Mouse (Mus musculus) ovary, postnatal 10 days (tissue): ENCODE measurements at regions not wholly inside any gene's neighbourhood (a gene's known extent, or its start where the extent isn't known, plus 50 kb on each side); places are given as distances from the start of the nearest gene placed in this dataset.
A peak's percentile ranks its signal among the peaks of the same experiment; 100 is the strongest.

ENCODE experiments used
- DNase-seq: peaks from one replicate; pipeline ENCODE4 v3.0.0; 2022; ENCODE audit warnings: low spot score

GRCm38 (mm10) chr13:55954346-55954745 lies 118.4 kb upstream of the Pitx1 start:
- DNase-seq, result no peak

DNA sequence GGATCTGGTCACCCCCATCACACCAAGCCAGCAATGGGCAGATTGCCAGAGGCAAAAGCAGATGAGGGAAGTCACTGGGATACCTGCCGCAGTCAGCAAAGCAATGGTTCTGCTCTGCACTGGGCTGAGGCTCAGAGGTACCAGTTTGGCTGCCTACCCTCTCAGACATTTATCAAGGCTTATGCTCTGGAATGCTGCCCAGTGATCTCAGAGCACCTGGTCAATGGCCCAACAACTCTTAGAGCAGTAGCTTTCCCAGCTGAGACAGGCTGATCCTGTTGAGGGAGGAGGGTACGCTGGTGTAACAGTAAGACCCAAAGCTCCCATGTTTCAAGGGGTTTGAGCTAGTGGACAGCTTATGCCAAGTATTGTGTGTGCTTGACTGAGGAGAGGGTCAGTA lies 117.4 kb upstream of the Pitx1 start:
- no peak for DNase-seq

DNA sequence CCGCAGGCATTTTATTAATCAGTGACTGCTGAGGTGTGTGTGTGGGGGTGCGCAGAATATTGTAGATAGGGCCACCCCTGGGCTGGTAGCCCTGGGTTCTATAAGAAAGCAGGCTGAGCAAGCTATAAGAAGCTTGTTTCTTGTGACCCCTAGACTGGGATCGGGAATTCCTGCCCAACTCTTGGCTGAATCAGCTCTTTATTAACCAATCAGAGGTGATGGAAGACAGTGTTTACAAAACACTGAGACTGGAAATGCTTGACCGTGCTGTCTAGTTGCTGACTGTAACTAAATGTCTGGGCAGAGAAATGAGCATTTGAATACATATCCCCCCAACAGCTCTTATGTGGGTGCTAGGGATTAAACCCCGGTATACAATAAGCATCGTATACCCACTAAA lies 114.8 kb upstream of the Pitx1 start:
- DNase-seq, result no peak

GRCm38 (mm10) chr13:55948591-55948990 lies 112.6 kb upstream of the Pitx1 start:
- no peak for DNase-seq

DNA sequence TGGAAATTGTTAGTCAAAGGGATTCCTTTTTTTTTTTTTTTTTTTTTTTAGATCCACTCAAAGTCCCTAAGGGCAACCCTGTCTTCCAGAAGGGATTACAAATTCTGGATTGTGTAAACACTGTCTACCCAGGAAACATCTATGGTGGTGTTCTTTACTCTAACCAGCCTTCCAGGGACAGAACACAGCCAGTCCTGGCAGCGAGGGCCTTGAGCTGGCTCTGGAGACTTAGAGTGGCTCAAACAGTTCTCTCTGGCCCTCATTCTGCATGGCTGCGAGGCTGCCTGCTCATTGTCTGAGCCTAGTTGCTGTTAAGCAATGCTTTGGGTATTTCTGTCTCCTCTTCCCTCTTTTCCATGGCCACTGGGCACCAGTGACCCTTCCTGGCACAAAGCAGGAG lies 112.2 kb upstream of the Pitx1 start:
- DNase-seq, result no peak

DNA sequence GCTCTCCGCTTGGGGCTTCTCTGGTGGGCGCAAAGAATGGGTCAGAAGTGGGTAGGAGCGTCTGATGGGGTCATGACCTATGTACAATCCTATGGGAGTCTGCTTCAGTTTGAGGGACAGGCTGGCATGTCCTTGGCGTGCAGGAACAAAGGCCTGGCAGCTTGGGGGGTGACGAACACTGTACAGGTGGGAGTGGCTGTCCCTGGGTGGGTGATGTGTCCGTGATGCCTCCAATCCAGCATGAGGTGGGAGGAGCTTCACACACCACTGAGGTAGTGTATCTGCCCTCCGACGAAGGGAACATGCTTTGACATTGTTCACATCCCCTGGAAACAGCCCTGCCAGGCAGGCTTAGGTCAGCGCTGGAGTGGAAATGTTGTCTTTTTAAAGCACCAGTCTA lies 101.4 kb upstream of the Pitx1 start:
- DNase-seq, result no peak

GRCm38 (mm10) chr13:55937000-55937399 lies 101.0 kb upstream of the Pitx1 start:
- DNase-seq, result no peak

DNA sequence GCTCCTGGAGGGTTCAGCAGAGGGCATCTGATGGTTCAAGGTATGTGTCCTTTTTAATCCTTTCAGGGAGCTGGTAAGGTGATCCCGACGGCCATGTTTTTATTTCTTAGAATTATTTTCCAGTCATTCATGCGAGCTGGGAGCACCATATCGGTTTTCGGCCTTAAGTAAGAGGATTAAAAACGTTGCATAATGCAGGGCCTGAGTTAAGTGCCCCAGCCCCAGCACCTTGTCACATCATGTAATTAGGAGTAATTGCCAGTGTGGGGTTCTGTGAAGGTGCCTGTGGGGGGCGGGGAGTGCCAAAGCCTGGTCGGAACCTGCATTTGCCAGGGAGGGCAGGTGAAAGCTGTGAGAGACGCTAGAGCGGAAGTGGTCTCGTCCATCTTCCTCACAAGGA lies 94.6 kb upstream of the Pitx1 start:
- DNase-seq, result no peak

GRCm38 (mm10) chr13:55929814-55930213 lies 93.8 kb upstream of the Pitx1 start:
- DNase-seq, result no peak

- no peak for DNase-seq
Observed at GRCm38 (mm10) chr13:55923505-55924136, 87.6 kb upstream of the Pitx1 start.

- no peak for DNase-seq
Observed at GRCm38 (mm10) chr13:55917316-55917715, 81.3 kb upstream of the Pitx1 start.

DNA sequence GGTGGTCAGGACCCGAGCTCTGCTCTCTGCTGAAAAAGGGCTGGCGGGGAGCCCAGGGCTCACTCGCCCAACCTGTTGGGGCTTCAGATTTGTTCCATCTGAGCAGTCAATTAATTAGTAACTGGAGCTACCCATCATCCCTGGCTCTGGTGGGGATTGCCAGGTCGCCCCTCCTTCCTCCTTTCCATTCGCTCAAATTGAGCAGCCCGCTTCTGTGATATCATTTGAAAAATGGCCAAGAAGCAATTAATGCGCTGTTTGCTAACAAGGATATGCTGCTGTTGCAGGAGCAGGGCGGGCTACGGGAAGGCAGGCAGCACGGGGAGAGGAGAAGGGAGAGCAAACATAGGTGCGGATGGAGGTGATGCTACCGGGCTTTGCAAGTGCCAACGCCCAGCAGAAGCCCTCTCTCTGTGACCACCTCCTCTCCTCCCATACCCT lies 76.3 kb upstream of the Pitx1 start:
- peak; percentile 22 for DNase-seq

GRCm38 (mm10) chr13:55909941-55910340 lies 73.9 kb upstream of the Pitx1 start:
- DNase-seq, result no peak

GRCm38 (mm10) chr13:55904884-55905283 lies 68.9 kb upstream of the Pitx1 start:
- DNase-seq, result no peak

DNA sequence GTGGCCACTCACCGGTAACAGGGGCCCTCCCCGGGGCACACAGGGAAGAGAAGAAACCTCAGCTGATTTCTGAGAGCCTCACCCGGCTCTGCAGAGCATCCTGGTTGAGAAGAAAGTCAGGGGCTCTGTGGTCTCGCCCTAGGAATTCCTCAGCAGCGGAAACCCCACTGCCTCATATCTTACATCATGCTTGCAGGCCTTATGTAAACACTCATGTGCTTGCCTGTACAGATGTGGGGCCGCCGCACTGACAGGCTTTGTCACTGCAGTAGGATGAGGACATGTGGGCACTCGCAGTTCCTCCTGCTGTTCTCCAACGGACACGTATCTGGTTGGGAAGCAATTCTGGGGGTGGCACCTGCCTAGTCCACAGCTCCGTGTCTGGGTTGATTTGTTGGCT lies 66.3 kb upstream of the Pitx1 start:
- no peak for DNase-seq

GRCm38 (mm10) chr13:55900190-55900526 lies 64.2 kb upstream of the Pitx1 start:
- no peak for DNase-seq

- no peak for DNase-seq
Observed at GRCm38 (mm10) chr13:55899501-55900189, 63.7 kb upstream of the Pitx1 start.

DNA sequence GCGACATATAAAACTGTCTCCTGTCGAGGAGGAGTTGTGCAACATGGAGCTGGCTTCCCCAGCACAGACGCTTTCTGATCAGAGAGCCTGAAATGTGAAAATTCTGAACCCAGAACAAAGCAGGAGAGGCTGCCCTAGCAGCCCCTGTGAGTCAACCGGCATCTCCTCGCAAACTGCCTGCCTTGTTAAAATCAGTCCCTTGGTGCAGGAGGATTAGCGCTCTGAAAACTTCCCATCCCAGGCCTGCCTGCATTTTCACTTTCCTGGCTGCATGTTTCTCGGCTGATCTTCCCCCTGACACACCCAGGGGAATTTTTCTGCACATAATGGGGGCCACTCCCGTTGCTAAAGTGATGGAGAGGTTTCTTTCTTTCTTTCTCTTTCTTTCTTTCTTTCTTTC lies 63.0 kb upstream of the Pitx1 start:
- no peak for DNase-seq

DNA sequence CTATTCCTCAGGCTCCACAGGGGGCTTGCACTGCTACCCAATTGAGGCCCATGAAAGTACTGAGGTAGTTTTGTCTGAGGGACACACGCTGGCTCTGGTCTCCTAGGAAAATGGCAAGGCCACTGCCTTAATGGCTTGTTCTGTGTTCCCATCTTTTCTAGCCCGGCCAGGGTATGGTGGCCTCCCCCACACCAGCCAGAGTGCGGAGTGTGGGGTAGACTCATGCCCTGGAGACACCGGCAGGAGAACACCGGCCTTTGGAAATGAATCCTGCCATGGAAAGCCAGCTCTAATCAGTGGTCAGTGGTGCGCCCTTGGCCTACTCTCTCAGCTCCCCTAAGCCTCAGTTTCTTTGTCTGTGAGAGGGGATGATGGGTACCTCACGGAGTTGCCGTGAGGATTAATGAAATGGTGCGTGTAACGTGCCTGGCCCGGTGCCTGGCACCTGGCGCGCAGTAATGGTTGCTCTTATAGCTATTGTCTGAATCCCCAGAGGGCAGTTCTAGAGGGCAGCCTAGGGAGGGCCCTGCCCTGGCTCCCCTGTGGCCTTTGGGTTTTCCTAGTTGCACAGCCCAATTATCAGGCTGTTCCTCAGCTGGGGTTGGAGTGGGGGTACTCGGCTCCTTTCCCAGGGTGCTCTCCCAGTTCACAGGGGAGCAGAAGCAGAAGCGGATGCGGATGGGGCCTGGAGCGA lies 62.4 kb upstream of the Pitx1 start:
- DNase-seq, result no peak

DNA sequence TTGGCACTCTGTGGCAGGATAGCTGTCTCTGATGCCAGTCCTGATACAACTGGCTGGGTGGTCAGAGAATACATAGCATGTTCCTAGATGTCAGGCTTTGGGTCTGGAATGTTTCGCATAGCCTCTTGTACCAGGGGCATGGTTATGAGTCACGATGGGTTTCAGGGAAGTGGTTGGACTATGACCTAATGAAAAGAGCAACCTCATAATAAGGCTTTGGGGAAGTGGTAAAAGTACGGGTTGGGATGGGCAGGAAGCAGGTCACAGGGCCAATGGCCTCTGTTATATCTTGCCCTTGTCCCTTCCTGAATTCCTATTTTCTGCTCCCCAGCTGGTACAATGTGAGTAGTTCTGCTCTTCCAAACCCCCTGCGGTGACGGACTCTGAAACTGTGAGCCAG lies 59.5 kb upstream of the Pitx1 start:
- no peak for DNase-seq

GRCm38 (mm10) chr13:55893154-55894018 lies 57.4 kb upstream of the Pitx1 start:
- DNase-seq, result no peak

- no peak for DNase-seq
Observed at GRCm38 (mm10) chr13:55892250-55892649, 56.3 kb upstream of the Pitx1 start.
